In genomic region chr11:87126281-87126823, GRCm38 (mm10) we compare ENCODE assay signal across 7 mouse cellular contexts. TPM values are rescaled to one million over a fixed set of nuclear protein-coding genes. Genes with fewer than 3 reads are reported as not detected.
DNase-seq lines count a peak whose midpoint lies in the region; ATAC-seq and TF ChIP-seq lines count a peak whose summit lies in the region.

No protein-coding gene starts in this region.

- no peaks in the 10 kb centered on the region for H3K27me3 ChIP-seq in lung, postnatal 0 days (replicated peaks; ENCODE audit: insufficient read depth, low read length)
- no peaks in the 10 kb centered on the region for H3K27me3 ChIP-seq in embryonic facial prominence, embryonic 14.5 days (replicated peaks; ENCODE audit: control insufficient read depth, insufficient read depth, low read length)
- H3K27me3 ChIP-seq in intestine, postnatal 0 days (replicated peaks; ENCODE audit: control insufficient read depth, insufficient read depth, low read length), result no peaks in the 10 kb centered on the region
- H3K27me3 ChIP-seq in small intestine, adult 2 months (ENCODE audit: control insufficient read depth, insufficient read depth, low read length), result no peaks in the 10 kb centered on the region

- peak overlapping the region; percentile 91 for H3K4me3 ChIP-seq in lung, postnatal 0 days (ENCODE audit: low read depth, low read length)
- H3K4me3 ChIP-seq in embryonic facial prominence, embryonic 14.5 days (ENCODE audit: low read depth, low read length), result peak overlapping the region; percentile 98
- H3K4me3 ChIP-seq in intestine, postnatal 0 days (ENCODE audit: low read depth, low read length), result peak overlapping the region; percentile 96
- H3K4me3 ChIP-seq in small intestine, adult 2 months (ENCODE audit: low read depth, low read length), result peak overlapping the region; percentile 94

- H3K27ac ChIP-seq in lung, postnatal 0 days (ENCODE audit: low read length), result peak overlapping the region; percentile 79
- H3K27ac ChIP-seq in embryonic facial prominence, embryonic 14.5 days (replicated peaks; ENCODE audit: low read depth, low read length), result peak overlapping the region; percentile 91
- H3K27ac ChIP-seq in intestine, postnatal 0 days (ENCODE audit: low read depth, low read length), result peak overlapping the region; percentile 62; the same call in 1 of the 2 replicates
- H3K27ac ChIP-seq in small intestine, adult 2 months (ENCODE audit: insufficient read depth, low read depth, low read length), result no peak overlapping the region; the same call in 1 of the 2 replicates

- H3K9ac ChIP-seq in lung, postnatal 0 days (replicated peaks; ENCODE audit: low read depth), result peak overlapping the region; percentile 64; the same call in 1 of the 2 replicates
- peak overlapping the region; percentile 85 for H3K9ac ChIP-seq in embryonic facial prominence, embryonic 14.5 days (ENCODE audit: low read depth, low read length)
- peak overlapping the region; percentile 72 for H3K9ac ChIP-seq in intestine, postnatal 0 days (ENCODE audit: low read depth, low read length)

- no peak for TF ChIP-seq POLR2A in small intestine, adult 2 months (IDR thresholded peaks at IDR 0.05; ENCODE audit: low read depth, low read length)

- TF ChIP-seq CTCF in lung, postnatal 0 days (IDR thresholded peaks at IDR 0.05), result no peak
- no peak for TF ChIP-seq CTCF in intestine, postnatal 0 days (IDR thresholded peaks at IDR 0.05; ENCODE audit: low read depth)
- no peak for TF ChIP-seq CTCF in small intestine, adult 2 months (IDR thresholded peaks at IDR 0.05; ENCODE audit: extremely low read depth, insufficient read length, insufficient replicate concordance, low read depth, low read length)

- no peak for TF ChIP-seq EP300 in lung, postnatal 0 days (IDR thresholded peaks at IDR 0.05)

- DNase-seq in lung, postnatal 0 days (ENCODE audit: low spot score), result peak; percentile 16
- no peak for DNase-seq in lung, adult 18-20 months
- peak; percentile 20 for DNase-seq in embryonic facial prominence, embryonic 14.5 days (ENCODE audit: low spot score)
- no peak for DNase-seq in ovary, postnatal 14 days (ENCODE audit: low spot score)
- no peak for DNase-seq in adrenal gland, postnatal 36 days

- ATAC-seq in lung, postnatal 0 days, result no peak
- ATAC-seq in embryonic facial prominence, embryonic 14.5 days (ENCODE audit: low read depth), result no peak
- ATAC-seq in intestine, postnatal 0 days, result no peak

- H3K4me2 ChIP-seq in lung, postnatal 0 days (replicated peaks; ENCODE audit: low read depth, low read length), result peak overlapping the region; percentile 96
- peak overlapping the region; percentile 82 for H3K4me2 ChIP-seq in embryonic facial prominence, embryonic 14.5 days (ENCODE audit: low read depth, low read length)
- H3K4me2 ChIP-seq in intestine, postnatal 0 days (replicated peaks; ENCODE audit: low read depth), result peak overlapping the region; percentile 86

- peaks cover 4% of the 10 kb centered on the region; the same call in 1 of the 2 replicates for H3K4me1 ChIP-seq in lung, postnatal 0 days (ENCODE audit: insufficient read depth, low read depth, low read length)
- 0 out of 2 replicates have a peak, but pooled peaks cover 3% of the 10 kb centered on the region for H3K4me1 ChIP-seq in embryonic facial prominence, embryonic 14.5 days (ENCODE audit: control insufficient read depth, insufficient read depth, low read length)
- H3K4me1 ChIP-seq in intestine, postnatal 0 days (replicated peaks; ENCODE audit: control insufficient read depth, insufficient read depth, low read length), result no peaks in the 10 kb centered on the region
- H3K4me1 ChIP-seq in small intestine, adult 2 months (ENCODE audit: control insufficient read depth, insufficient read depth, insufficient read length, low read length), result no peaks in the 10 kb centered on the region

- H3K36me3 ChIP-seq in lung, postnatal 0 days (ENCODE audit: insufficient read depth, low read length), result peaks cover 8% of the 10 kb centered on the region; the same call in 1 of the 2 replicates
- peaks cover 39% of the 10 kb centered on the region for H3K36me3 ChIP-seq in embryonic facial prominence, embryonic 14.5 days (ENCODE audit: control insufficient read depth, insufficient read depth, low read length)
- H3K36me3 ChIP-seq in intestine, postnatal 0 days (ENCODE audit: control insufficient read depth, insufficient read depth), result peaks cover 19% of the 10 kb centered on the region
- H3K36me3 ChIP-seq in small intestine, adult 2 months (ENCODE audit: control insufficient read depth, insufficient read depth, low read length), result peaks cover 8% of the 10 kb centered on the region; the same call in 1 of the 2 replicates

- H3K9me3 ChIP-seq in lung, postnatal 0 days (ENCODE audit: low read length), result no peaks in the 10 kb centered on the region
- H3K9me3 ChIP-seq in embryonic facial prominence, embryonic 14.5 days (ENCODE audit: control insufficient read depth, low read length), result no peaks in the 10 kb centered on the region
- H3K9me3 ChIP-seq in intestine, postnatal 0 days (ENCODE audit: control insufficient read depth), result no peaks in the 10 kb centered on the region

- WGBS in lung, postnatal 0 days, result 2% methylated on average over 12 of the region's 12 CpGs
- 1% methylated on average over 12 of the region's 12 CpGs for WGBS in embryonic facial prominence, embryonic 14.5 days
- 2% methylated on average over 12 of the region's 12 CpGs for WGBS in intestine, postnatal 0 days
- WGBS in small intestine, adult 2 months, result 3% methylated on average over 12 of the region's 12 CpGs

RNA-seq across cellular contexts. Expression of gene Trim37, which starts 0.5 kb away (rescaled TPM):
- 11.0 and 11.1 TPM in 2 replicates for polyA plus RNA-seq in lung, postnatal 0 days (2015; fragmentation: Nextera tagmentation; extraction: Ambion mirVana)
- 27.6 and 29.4 TPM in 2 replicates for polyA plus RNA-seq in embryonic facial prominence, embryonic 14.5 days (2014; fragmentation: Nextera tagmentation; extraction: Ambion mirVana)
- polyA plus RNA-seq in intestine, postnatal 0 days (2015; fragmentation: Nextera tagmentation; extraction: Ambion mirVana), result 7.7 and 8.2 TPM in 2 replicates
- polyA plus RNA-seq in small intestine, adult 2 months (2012; rRNA removed), result 0.56 and 0.85 TPM in 2 replicates
- total RNA-seq in adrenal gland, postnatal 36 days (2021), result 10 to 100 TPM; 16.4 to 18.5 TPM

RNA-seq across cellular contexts. Expression of gene Ska2, which starts 17.3 kb away (rescaled TPM):
- 12.7 and 13.4 TPM in 2 replicates for polyA plus RNA-seq in lung, postnatal 0 days (2015; fragmentation: Nextera tagmentation; extraction: Ambion mirVana)
- polyA plus RNA-seq in embryonic facial prominence, embryonic 14.5 days (2014; fragmentation: Nextera tagmentation; extraction: Ambion mirVana), result 44.0 and 46.1 TPM in 2 replicates
- 11.3 and 12.4 TPM in 2 replicates for polyA plus RNA-seq in intestine, postnatal 0 days (2015; fragmentation: Nextera tagmentation; extraction: Ambion mirVana)
- polyA plus RNA-seq in small intestine, adult 2 months (2012; rRNA removed), result 0.69 and 1.0 TPM in 2 replicates
- 1 to 10 TPM; 7.5 to 7.6 TPM for total RNA-seq in adrenal gland, postnatal 36 days (2021)

RNA-seq across cellular contexts. Expression of gene Prr11, which starts 17.8 kb away (rescaled TPM):
- polyA plus RNA-seq in lung, postnatal 0 days (2015; fragmentation: Nextera tagmentation; extraction: Ambion mirVana), result 0.36 and 0.55 TPM in 2 replicates
- 9.9 and 10.0 TPM in 2 replicates for polyA plus RNA-seq in embryonic facial prominence, embryonic 14.5 days (2014; fragmentation: Nextera tagmentation; extraction: Ambion mirVana)
- polyA plus RNA-seq in intestine, postnatal 0 days (2015; fragmentation: Nextera tagmentation; extraction: Ambion mirVana), result 1.3 and 1.7 TPM in 2 replicates
- 0.14 and 0.42 TPM in 2 replicates for polyA plus RNA-seq in small intestine, adult 2 months (2012; rRNA removed)
- 1 to 10 TPM; 1.3 to 1.8 TPM for total RNA-seq in adrenal gland, postnatal 36 days (2021)

RNA-seq across cellular contexts. Expression of gene Smg8, which starts 39.8 kb away (rescaled TPM):
- polyA plus RNA-seq in lung, postnatal 0 days (2015; fragmentation: Nextera tagmentation; extraction: Ambion mirVana), result 10.8 and 10.9 TPM in 2 replicates
- polyA plus RNA-seq in embryonic facial prominence, embryonic 14.5 days (2014; fragmentation: Nextera tagmentation; extraction: Ambion mirVana), result 19.3 and 19.7 TPM in 2 replicates
- polyA plus RNA-seq in intestine, postnatal 0 days (2015; fragmentation: Nextera tagmentation; extraction: Ambion mirVana), result 6.5 and 7.2 TPM in 2 replicates
- polyA plus RNA-seq in small intestine, adult 2 months (2012; rRNA removed), result 1.8 and 2.4 TPM in 2 replicates
- total RNA-seq in adrenal gland, postnatal 36 days (2021), result 10 to 100 TPM; 19.5 to 19.6 TPM

RNA-seq across cellular contexts. Expression of gene Gdpd1, which starts 52.5 kb away (rescaled TPM):
- polyA plus RNA-seq in lung, postnatal 0 days (2015; fragmentation: Nextera tagmentation; extraction: Ambion mirVana), result 47.7 and 66.5 TPM in 2 replicates
- 20.3 and 22.8 TPM in 2 replicates for polyA plus RNA-seq in embryonic facial prominence, embryonic 14.5 days (2014; fragmentation: Nextera tagmentation; extraction: Ambion mirVana)
- polyA plus RNA-seq in intestine, postnatal 0 days (2015; fragmentation: Nextera tagmentation; extraction: Ambion mirVana), result 16.0 and 16.7 TPM in 2 replicates
- polyA plus RNA-seq in small intestine, adult 2 months (2012; rRNA removed), result 10.6 and 61.1 TPM in 2 replicates
- total RNA-seq in adrenal gland, postnatal 36 days (2021), result 1 to 10 TPM; 4.2 to 4.5 TPM

Comparison
In these comparisons a context has a peak if more than half of its experiments do, and no peak if none do; other contexts are left out.
1. DNase-seq: peak in lung, postnatal 0 days (single experiment) and embryonic facial prominence, embryonic 14.5 days (single experiment); none in lung, adult 18-20 months (0 of 2), ovary, postnatal 14 days (single experiment) and adrenal gland, postnatal 36 days (0 of 2).
2. Peak in every context shown above with its lines, with median percentiles within 50 percentile points of each other: H3K4me2 ChIP-seq, H3K4me3 ChIP-seq and H3K9ac ChIP-seq.